Mouse (Mus musculus) C2C12 (cell line): ENCODE results near the gene Spg7. TPM values are rescaled to one million over a fixed set of nuclear protein-coding genes. Genes with fewer than 3 reads are reported as not detected.

Experiments used
- H3K27me3 ChIP-seq: one replicate; pipeline ENCODE4 v1.6.1; 2011; ENCODE audit not compliant: control insufficient read depth, insufficient read depth, insufficient read length
- H3K36me3 ChIP-seq: one replicate; pipeline ENCODE4 v1.6.1; 2011; ENCODE audit not compliant: control insufficient read depth, insufficient read depth
- H3K4me3 ChIP-seq: one replicate; pipeline ENCODE4 v1.5.1; 2011; ENCODE audit warnings: mild to moderate bottlenecking, control low read depth; ENCODE audit not compliant: poor library complexity, insufficient read depth, severe bottlenecking
- H3K79me2 ChIP-seq: one replicate; pipeline ENCODE4 v1.6.1; 2011; ENCODE audit not compliant: control insufficient read depth, insufficient read depth
- H3K79me3 ChIP-seq: one replicate; pipeline ENCODE4 v1.6.1; 2011; ENCODE audit warnings: low read depth, control low read depth
- H3ac ChIP-seq: one replicate; pipeline ENCODE3; 2011; ENCODE audit warnings: low read depth; ENCODE audit not compliant: control insufficient read depth, insufficient read length
- CEBPB ChIP-seq: IDR thresholded peaks from one replicate; pipeline ENCODE4 v1.6.1; 2011; ENCODE audit warnings: low read depth, mild to moderate bottlenecking, control low read depth, moderate library complexity
- CTCF ChIP-seq: IDR thresholded peaks from one replicate; pipeline ENCODE4 v1.5.1; 2011; ENCODE audit not compliant: control insufficient read depth, insufficient read depth, insufficient read length
- FOSL1 ChIP-seq: IDR thresholded peaks from one replicate; pipeline ENCODE4 v1.8.0; 2011; ENCODE audit warnings: mild to moderate bottlenecking, low read length; ENCODE audit not compliant: poor library complexity, insufficient read depth, severe bottlenecking
- MAX ChIP-seq: IDR thresholded peaks from one replicate; pipeline ENCODE4 v1.6.1; 2011; ENCODE audit warnings: mild to moderate bottlenecking, control low read depth
- MYOD1 ChIP-seq: IDR thresholded peaks from one replicate; pipeline ENCODE4 v1.6.1; 2011; ENCODE audit warnings: low read depth; ENCODE audit not compliant: control insufficient read depth, insufficient read length
- MYOG ChIP-seq: IDR thresholded peaks from one replicate; pipeline ENCODE4 v1.6.1; 2011; ENCODE audit not compliant: control insufficient read depth, insufficient read length; ENCODE audit errors: extremely low read depth
- USF1 ChIP-seq: IDR thresholded peaks from one replicate; pipeline ENCODE4 v1.6.1; 2011; ENCODE audit warnings: low read depth, mild to moderate bottlenecking, control low read depth, moderate library complexity
- polyA plus RNA-seq: library from polyadenylated mRNA; unstranded; fragments of >200 nt; fragmentation: generic; extraction: Trizol; gene quantifications from one replicate; pipeline ENCODE4 v1.2.1, GENCODE M21; 2012; ENCODE audit warnings: missing spikeins

Gene Spg7
- polyA plus RNA-seq, 1 experiment = 57.4 TPM

GRCm38 (mm10) chr8:123046706-123047105, 16.0 kb upstream of the Spg7 start:
- Histone ChIP-seq H3ac (no peak overlapping the region), H3K79me3 (peaks cover 13% of the 10 kb centered on the region), H3K27me3 (no peaks in the 10 kb centered on the region), H3K4me3 (no peak overlapping the region), H3K36me3 (no peaks in the 10 kb centered on the region), H3K79me2 (peaks cover 23% of the 10 kb centered on the region)
- TF ChIP-seq MYOD1 = no peak
- TF ChIP-seq FOSL1 = no peak

GRCm38 (mm10) chr8:123047827-123048226, 14.9 kb upstream of the Spg7 start:
- TF ChIP-seq USF1 (no peak), MYOD1 (no peak), FOSL1 (no peak), CTCF (no peak), MYOG (no peak)
- Histone ChIP-seq H3ac (no peak overlapping the region), H3K79me2 (peaks cover 16% of the 10 kb centered on the region), H3K27me3 (no peaks in the 10 kb centered on the region), H3K36me3 (no peaks in the 10 kb centered on the region), H3K79me3 (peaks cover 13% of the 10 kb centered on the region), H3K4me3 (no peak overlapping the region)

- Histone ChIP-seq H3ac (no peak overlapping the region), H3K79me2 (peaks cover 11% of the 10 kb centered on the region), H3K79me3 (peaks cover 11% of the 10 kb centered on the region), H3K36me3 (no peaks in the 10 kb centered on the region), H3K4me3 (no peak overlapping the region), H3K27me3 (no peaks in the 10 kb centered on the region)
- TF ChIP-seq MYOD1 (no peak), CEBPB (peak; percentile 70), FOSL1 (no peak), USF1 (no peak)
Measured at GRCm38 (mm10) chr8:123048402-123048801, 14.3 kb upstream of the Spg7 start.

DNA sequence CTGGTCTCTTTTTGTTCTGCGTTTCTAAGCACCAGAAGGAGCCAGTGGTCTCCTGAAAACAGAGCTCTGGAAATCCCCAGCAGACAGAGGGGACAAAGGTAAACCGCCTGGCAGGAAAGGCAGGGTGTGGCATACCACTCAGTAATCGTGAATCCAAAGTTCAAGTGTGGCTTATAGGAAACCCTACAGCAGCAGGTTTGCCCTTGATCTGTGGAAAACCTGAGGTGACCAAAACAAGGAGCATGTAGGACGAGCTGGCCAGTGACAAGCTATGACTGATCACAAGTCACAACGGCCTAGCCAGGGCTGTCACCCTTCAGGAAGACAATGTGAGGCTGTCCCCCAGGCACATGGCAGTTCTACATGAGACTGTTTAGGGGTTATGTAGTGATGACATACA, 11.3 kb upstream of the Spg7 start:
- no peaks in the 10 kb centered on the region for H3K79me3 ChIP-seq
- TF ChIP-seq CEBPB = no peak
- TF ChIP-seq CTCF = no peak
- TF ChIP-seq MAX = no peak
- no peak for TF ChIP-seq MYOG
- TF ChIP-seq FOSL1 = no peak
- TF ChIP-seq USF1 = no peak
- TF ChIP-seq MYOD1 = no peak
- H3K79me2 ChIP-seq = no peaks in the 10 kb centered on the region
- no peaks in the 10 kb centered on the region for H3K36me3 ChIP-seq
- no peaks in the 10 kb centered on the region for H3K27me3 ChIP-seq
- H3ac ChIP-seq = no peak overlapping the region
- H3K4me3 ChIP-seq = no peak overlapping the region

DNA sequence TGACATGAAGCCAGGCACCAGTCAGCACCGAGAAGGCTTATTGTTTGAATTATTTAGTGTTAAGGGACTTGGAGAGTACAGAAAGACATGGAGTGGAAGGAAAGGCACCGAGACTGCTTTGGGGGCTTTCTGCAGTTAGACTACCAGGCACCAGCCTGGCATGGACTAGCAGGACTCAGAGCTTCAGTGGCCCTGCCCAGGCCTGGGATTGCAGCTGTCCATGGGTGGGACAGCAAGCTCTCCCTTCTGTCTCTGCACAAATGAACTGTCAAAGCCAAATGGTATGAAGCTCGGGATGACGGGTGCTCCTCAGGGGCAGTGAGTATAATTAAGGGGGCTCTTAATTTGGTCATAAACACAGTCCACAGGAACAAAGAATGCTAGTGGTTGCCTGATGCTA, 1.3 kb downstream of the Spg7 start:
- TF ChIP-seq MAX = no peak
- H3K4me3 ChIP-seq = peak overlapping the region; percentile 6

GRCm38 (mm10) chr8:123064809-123065213, 2.1 kb downstream of the Spg7 start:
- Histone ChIP-seq H3K27me3 (no peaks in the 10 kb centered on the region), H3K79me3 (peaks cover 22% of the 10 kb centered on the region), H3K4me3 (peak overlapping the region; percentile 63), H3ac (peak overlapping the region; percentile 65), H3K36me3 (no peaks in the 10 kb centered on the region), H3K79me2 (peaks cover 48% of the 10 kb centered on the region)
- TF ChIP-seq MAX (no peak), CEBPB (no peak), MYOD1 (no peak), MYOG (no peak), USF1 (no peak), FOSL1 (no peak), CTCF (no peak)

More for the DNA sequence above, 1.3 kb downstream of the Spg7 start:
- H3K79me3 ChIP-seq = peaks cover 20% of the 10 kb centered on the region
- H3ac ChIP-seq = no peak overlapping the region
- H3K36me3 ChIP-seq = no peaks in the 10 kb centered on the region
- H3K79me2 ChIP-seq = peaks cover 43% of the 10 kb centered on the region
- H3K27me3 ChIP-seq = no peaks in the 10 kb centered on the region
